Mouse (Mus musculus): ENCODE data around the gene Tbx10. TPM values are rescaled to one million over a fixed set of nuclear protein-coding genes. Genes with fewer than 3 reads are reported as not detected.

Gene Tbx10
- polyA plus RNA-seq, 1 experiment = 0.02 TPM

DNA sequence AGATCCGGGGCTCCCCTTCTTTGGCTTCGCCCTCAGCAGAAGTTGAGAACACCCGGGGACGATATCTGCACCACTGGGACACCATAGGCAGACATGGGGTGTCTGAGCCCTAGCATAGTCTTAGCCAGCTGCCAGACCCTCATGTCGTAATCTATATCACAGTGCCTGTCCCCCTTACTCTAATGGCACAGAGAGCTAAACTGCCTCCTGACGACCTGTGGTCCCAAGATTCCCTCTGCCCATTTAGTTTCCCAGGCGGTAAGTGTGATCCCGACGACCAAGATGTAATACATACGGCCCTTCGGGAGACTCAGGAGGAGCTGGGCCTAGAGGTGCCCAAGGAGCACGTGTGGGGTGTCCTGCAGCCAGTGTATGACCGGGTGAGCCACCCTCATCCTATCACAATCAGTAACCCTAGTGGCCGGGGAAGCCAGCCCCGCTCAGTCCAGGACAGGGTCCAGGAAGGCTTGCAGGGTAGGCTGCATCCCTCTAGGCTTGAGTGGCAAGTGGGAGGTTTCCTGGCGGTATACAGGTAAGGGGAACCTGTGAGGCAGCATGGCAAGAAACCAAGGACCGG is 8.5 kb downstream of the Tbx10 start:
- Histone ChIP-seq H3ac (ENCODE audit: control insufficient read depth, insufficient read length, low read depth) (peak overlapping the region; percentile 76), H3K36me3 (ENCODE audit: control insufficient read depth, insufficient read depth) (peaks cover 8% of the 10 kb centered on the region), H3K4me3 (ENCODE audit: insufficient read depth, poor library complexity, severe bottlenecking) (peak overlapping the region; percentile 69), H3K27me3 (ENCODE audit: control insufficient read depth, insufficient read depth, insufficient read length) (no peaks in the 10 kb centered on the region), H3K79me3 (ENCODE audit: low read depth) (no peaks in the 10 kb centered on the region), H3K79me2 (ENCODE audit: control insufficient read depth, insufficient read depth) (no peaks in the 10 kb centered on the region)
- TF ChIP-seq FOSL1 (IDR thresholded peaks at IDR 0.05; ENCODE audit: insufficient read depth, low read length, poor library complexity, severe bottlenecking) (no peak), MYOD1 (IDR thresholded peaks at IDR 0.05; ENCODE audit: control insufficient read depth, insufficient read length, low read depth) (no peak), CEBPB (IDR thresholded peaks at IDR 0.05; ENCODE audit: low read depth) (no peak), MYOG (IDR thresholded peaks at IDR 0.05; ENCODE audit: control insufficient read depth, extremely low read depth, insufficient read length) (no peak), MAX (IDR thresholded peaks at IDR 0.05) (no peak), USF1 (IDR thresholded peaks at IDR 0.05; ENCODE audit: low read depth) (no peak)

DNA sequence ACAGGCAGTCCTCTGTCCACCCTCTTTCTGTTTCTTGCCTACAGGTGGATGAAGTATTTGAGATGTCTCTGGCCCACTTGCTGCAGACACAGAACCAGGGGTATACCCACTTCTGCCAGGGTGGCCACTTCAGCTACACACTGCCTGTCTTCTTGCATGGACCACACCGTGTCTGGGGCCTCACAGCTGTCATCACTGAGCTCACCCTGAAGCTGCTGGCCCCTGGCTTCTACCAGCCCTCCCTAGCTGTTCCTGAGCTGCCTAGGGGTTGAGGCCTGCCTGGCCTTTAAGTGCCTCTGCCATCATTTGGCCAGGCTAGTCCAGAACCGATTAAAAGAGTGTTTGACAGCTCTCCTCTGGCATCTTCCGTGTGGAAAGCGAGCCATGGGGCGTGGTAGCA is 9.2 kb downstream of the Tbx10 start:
- no peaks in the 10 kb centered on the region for H3K27me3 ChIP-seq (ENCODE audit: control insufficient read depth, insufficient read depth, insufficient read length)

DNA sequence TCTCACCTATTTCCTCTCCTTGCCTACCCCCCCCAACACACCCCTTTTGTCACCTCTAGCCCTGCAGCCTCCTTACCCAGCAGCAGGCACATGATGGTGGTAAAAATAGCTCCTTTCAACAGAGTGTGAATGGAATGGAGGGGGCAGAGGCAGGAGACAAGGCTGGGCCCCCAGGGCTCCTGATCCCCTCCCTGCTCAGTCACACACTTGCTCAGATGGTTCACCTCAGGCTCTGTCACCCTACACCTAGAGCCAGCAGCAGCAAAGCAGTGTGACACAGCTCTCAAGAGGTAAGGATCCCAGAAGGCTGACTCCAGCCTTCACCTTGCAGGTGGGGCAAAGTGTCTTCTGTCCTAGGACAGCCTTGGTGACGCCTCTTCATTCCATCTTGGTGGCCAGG is 10.6 kb downstream of the Tbx10 start, which contains the start of gene Doc2g:
TSS of gene Doc2g (plus strand) at position 202 of the 400 bp plus-strand sequence.
- TF ChIP-seq FOSL1 (IDR thresholded peaks at IDR 0.05; ENCODE audit: insufficient read depth, low read length, poor library complexity, severe bottlenecking) (no peak), MYOD1 (IDR thresholded peaks at IDR 0.05; ENCODE audit: control insufficient read depth, insufficient read length, low read depth) (no peak), CTCF (IDR thresholded peaks at IDR 0.05; ENCODE audit: control insufficient read depth, insufficient read depth, insufficient read length) (no peak), USF1 (IDR thresholded peaks at IDR 0.05; ENCODE audit: low read depth) (no peak)

More for the DNA sequence above, 9.2 kb downstream of the Tbx10 start:
- no peak overlapping the region for H3K4me3 ChIP-seq (ENCODE audit: insufficient read depth, poor library complexity, severe bottlenecking)
- no peaks in the 10 kb centered on the region for H3K79me2 ChIP-seq (ENCODE audit: control insufficient read depth, insufficient read depth)
- H3ac ChIP-seq (ENCODE audit: control insufficient read depth, insufficient read length, low read depth) = no peak overlapping the region
- no peak for TF ChIP-seq CEBPB (IDR thresholded peaks at IDR 0.05; ENCODE audit: low read depth)
- no peak for TF ChIP-seq MYOD1 (IDR thresholded peaks at IDR 0.05; ENCODE audit: control insufficient read depth, insufficient read length, low read depth)
- TF ChIP-seq MAX (IDR thresholded peaks at IDR 0.05) = no peak
- no peak for TF ChIP-seq MYOG (IDR thresholded peaks at IDR 0.05; ENCODE audit: control insufficient read depth, extremely low read depth, insufficient read length)
- no peak for TF ChIP-seq FOSL1 (IDR thresholded peaks at IDR 0.05; ENCODE audit: insufficient read depth, low read length, poor library complexity, severe bottlenecking)
- TF ChIP-seq CTCF (IDR thresholded peaks at IDR 0.05; ENCODE audit: control insufficient read depth, insufficient read depth, insufficient read length) = no peak
- TF ChIP-seq USF1 (IDR thresholded peaks at IDR 0.05; ENCODE audit: low read depth) = no peak
- no peaks in the 10 kb centered on the region for H3K79me3 ChIP-seq (ENCODE audit: low read depth)
- peaks cover 16% of the 10 kb centered on the region for H3K36me3 ChIP-seq (ENCODE audit: control insufficient read depth, insufficient read depth)

DNA sequence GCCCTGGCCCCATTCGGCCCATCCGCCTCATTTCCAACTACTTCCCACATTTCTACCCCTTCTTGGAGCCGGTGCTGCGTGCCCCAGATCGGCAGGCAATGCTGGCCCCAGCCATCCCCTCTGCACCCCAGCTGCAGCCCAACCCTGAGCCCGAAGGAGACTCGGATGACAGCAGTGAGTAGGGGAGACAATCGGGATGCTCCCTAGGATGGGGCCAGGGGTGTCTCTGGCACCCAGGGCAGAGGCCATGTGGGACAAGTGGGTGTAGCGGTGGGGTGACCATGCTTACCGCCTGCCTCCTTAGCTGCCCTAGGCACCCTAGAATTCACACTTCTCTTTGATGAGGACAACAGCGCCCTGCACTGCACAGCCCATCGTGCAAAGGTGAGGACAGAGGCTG is 11.1 kb downstream of the Tbx10 start:
- Histone ChIP-seq H3K27me3 (ENCODE audit: control insufficient read depth, insufficient read depth, insufficient read length) (no peaks in the 10 kb centered on the region), H3K79me3 (ENCODE audit: low read depth) (no peaks in the 10 kb centered on the region), H3ac (ENCODE audit: control insufficient read depth, insufficient read length, low read depth) (no peak overlapping the region), H3K4me3 (ENCODE audit: insufficient read depth, poor library complexity, severe bottlenecking) (no peak overlapping the region), H3K79me2 (ENCODE audit: control insufficient read depth, insufficient read depth) (no peaks in the 10 kb centered on the region), H3K36me3 (ENCODE audit: control insufficient read depth, insufficient read depth) (peaks cover 32% of the 10 kb centered on the region)
- TF ChIP-seq USF1 (IDR thresholded peaks at IDR 0.05; ENCODE audit: low read depth) = no peak
- no peak for TF ChIP-seq CTCF (IDR thresholded peaks at IDR 0.05; ENCODE audit: control insufficient read depth, insufficient read depth, insufficient read length)
- TF ChIP-seq FOSL1 (IDR thresholded peaks at IDR 0.05; ENCODE audit: insufficient read depth, low read length, poor library complexity, severe bottlenecking) = no peak
- no peak for TF ChIP-seq MYOD1 (IDR thresholded peaks at IDR 0.05; ENCODE audit: control insufficient read depth, insufficient read length, low read depth)
- TF ChIP-seq MAX (IDR thresholded peaks at IDR 0.05) = no peak
- no peak for TF ChIP-seq MYOG (IDR thresholded peaks at IDR 0.05; ENCODE audit: control insufficient read depth, extremely low read depth, insufficient read length)
- no peak for TF ChIP-seq CEBPB (IDR thresholded peaks at IDR 0.05; ENCODE audit: low read depth)

More for the DNA sequence above, 10.6 kb downstream of the Tbx10 start, which contains the start of gene Doc2g:
- Histone ChIP-seq H3ac (ENCODE audit: control insufficient read depth, insufficient read length, low read depth) (no peak within 1 kb of the TSS), H3K36me3 (ENCODE audit: control insufficient read depth, insufficient read depth) (peaks cover 27% of the 10 kb centered on the region), H3K27me3 (ENCODE audit: control insufficient read depth, insufficient read depth, insufficient read length) (no peaks in the 10 kb centered on the region), H3K79me2 (ENCODE audit: control insufficient read depth, insufficient read depth) (no peaks in the 10 kb centered on the region), H3K79me3 (ENCODE audit: low read depth) (no peaks in the 10 kb centered on the region), H3K4me3 (ENCODE audit: insufficient read depth, poor library complexity, severe bottlenecking) (no peak within 1 kb of the TSS)

DNA sequence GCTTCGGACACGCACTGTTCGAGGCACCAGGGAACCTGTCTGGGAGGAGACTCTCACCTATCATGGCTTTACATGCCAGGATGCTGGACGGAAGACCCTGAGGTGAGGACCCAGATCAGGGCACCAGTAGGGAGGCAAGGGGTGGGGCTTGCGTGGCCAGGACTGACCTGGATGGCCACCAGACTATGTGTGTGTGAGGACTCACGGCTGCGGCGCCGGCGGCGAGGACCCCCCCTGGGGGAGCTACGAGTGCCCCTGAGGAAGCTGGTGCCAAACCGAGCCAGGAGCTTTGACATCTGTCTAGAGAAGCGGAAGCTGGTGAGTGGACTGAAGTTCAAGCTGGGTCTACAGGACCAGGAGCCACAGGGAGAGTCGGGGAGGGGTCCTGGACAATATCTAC is 11.8 kb downstream of the Tbx10 start:
- H3K79me2 ChIP-seq (ENCODE audit: control insufficient read depth, insufficient read depth) = no peaks in the 10 kb centered on the region
- no peak overlapping the region for H3ac ChIP-seq (ENCODE audit: control insufficient read depth, insufficient read length, low read depth)
- no peaks in the 10 kb centered on the region for H3K79me3 ChIP-seq (ENCODE audit: low read depth)
- TF ChIP-seq FOSL1 (IDR thresholded peaks at IDR 0.05; ENCODE audit: insufficient read depth, low read length, poor library complexity, severe bottlenecking) (no peak), CTCF (IDR thresholded peaks at IDR 0.05; ENCODE audit: control insufficient read depth, insufficient read depth, insufficient read length) (no peak), MYOD1 (IDR thresholded peaks at IDR 0.05; ENCODE audit: control insufficient read depth, insufficient read length, low read depth) (no peak), MYOG (IDR thresholded peaks at IDR 0.05; ENCODE audit: control insufficient read depth, extremely low read depth, insufficient read length) (no peak), MAX (IDR thresholded peaks at IDR 0.05) (no peak), USF1 (IDR thresholded peaks at IDR 0.05; ENCODE audit: low read depth) (no peak), CEBPB (IDR thresholded peaks at IDR 0.05; ENCODE audit: low read depth) (no peak)
- H3K4me3 ChIP-seq (ENCODE audit: insufficient read depth, poor library complexity, severe bottlenecking) = no peak overlapping the region
- H3K27me3 ChIP-seq (ENCODE audit: control insufficient read depth, insufficient read depth, insufficient read length) = no peaks in the 10 kb centered on the region
- H3K36me3 ChIP-seq (ENCODE audit: control insufficient read depth, insufficient read depth) = peaks cover 36% of the 10 kb centered on the region

DNA sequence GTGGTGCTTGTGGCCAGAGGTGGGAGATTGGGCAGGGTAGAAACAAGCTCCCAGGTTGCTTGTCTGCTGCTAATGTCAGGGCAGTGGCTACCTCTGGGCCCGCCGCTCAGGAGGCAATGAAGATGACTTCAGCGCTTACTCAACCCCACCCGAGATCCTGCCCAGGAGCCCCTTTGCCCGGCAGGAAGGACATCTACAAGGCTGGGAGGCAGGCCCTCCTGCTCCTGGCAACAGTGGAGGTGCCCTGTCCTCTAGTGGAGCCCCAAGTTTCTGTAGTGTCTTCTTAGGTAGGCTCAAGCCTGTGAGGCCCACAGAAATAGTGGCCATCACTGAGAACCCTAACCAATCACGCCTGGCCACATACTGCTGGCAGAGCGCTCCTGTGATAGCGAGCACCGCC is 12.5 kb downstream of the Tbx10 start:
- H3K79me2 ChIP-seq (ENCODE audit: control insufficient read depth, insufficient read depth) = no peaks in the 10 kb centered on the region
- H3K79me3 ChIP-seq (ENCODE audit: low read depth) = no peaks in the 10 kb centered on the region
- no peak for TF ChIP-seq CTCF (IDR thresholded peaks at IDR 0.05; ENCODE audit: control insufficient read depth, insufficient read depth, insufficient read length)
- no peak for TF ChIP-seq MYOG (IDR thresholded peaks at IDR 0.05; ENCODE audit: control insufficient read depth, extremely low read depth, insufficient read length)
- no peak for TF ChIP-seq CEBPB (IDR thresholded peaks at IDR 0.05; ENCODE audit: low read depth)
- no peak for TF ChIP-seq USF1 (IDR thresholded peaks at IDR 0.05; ENCODE audit: low read depth)
- TF ChIP-seq FOSL1 (IDR thresholded peaks at IDR 0.05; ENCODE audit: insufficient read depth, low read length, poor library complexity, severe bottlenecking) = no peak
- TF ChIP-seq MAX (IDR thresholded peaks at IDR 0.05) = no peak
- TF ChIP-seq MYOD1 (IDR thresholded peaks at IDR 0.05; ENCODE audit: control insufficient read depth, insufficient read length, low read depth) = no peak
- no peaks in the 10 kb centered on the region for H3K27me3 ChIP-seq (ENCODE audit: control insufficient read depth, insufficient read depth, insufficient read length)
- H3ac ChIP-seq (ENCODE audit: control insufficient read depth, insufficient read length, low read depth) = no peak overlapping the region
- peaks cover 43% of the 10 kb centered on the region for H3K36me3 ChIP-seq (ENCODE audit: control insufficient read depth, insufficient read depth)
- H3K4me3 ChIP-seq (ENCODE audit: insufficient read depth, poor library complexity, severe bottlenecking) = no peak overlapping the region

All from C2C12 (cell line).